Mouse (Mus musculus): ENCODE data around the gene Padi1. TPM values are rescaled to one million over a fixed set of nuclear protein-coding genes. Genes with fewer than 3 reads are reported as not detected.

Gene Padi1
- polyA plus RNA-seq, 2 experiments from 2014 or later: 0.61 to 0.63 TPM

- ATAC-seq: peak; percentile 73
These were observed 30.1 kb downstream of the Padi1 start for GRCm38 (mm10) chr4:140815496-140815895.

GRCm38 (mm10) chr4:140814241-140815225 lies 31.0 kb downstream of the Padi1 start:
- ATAC-seq: peak; percentile 48

DNA sequence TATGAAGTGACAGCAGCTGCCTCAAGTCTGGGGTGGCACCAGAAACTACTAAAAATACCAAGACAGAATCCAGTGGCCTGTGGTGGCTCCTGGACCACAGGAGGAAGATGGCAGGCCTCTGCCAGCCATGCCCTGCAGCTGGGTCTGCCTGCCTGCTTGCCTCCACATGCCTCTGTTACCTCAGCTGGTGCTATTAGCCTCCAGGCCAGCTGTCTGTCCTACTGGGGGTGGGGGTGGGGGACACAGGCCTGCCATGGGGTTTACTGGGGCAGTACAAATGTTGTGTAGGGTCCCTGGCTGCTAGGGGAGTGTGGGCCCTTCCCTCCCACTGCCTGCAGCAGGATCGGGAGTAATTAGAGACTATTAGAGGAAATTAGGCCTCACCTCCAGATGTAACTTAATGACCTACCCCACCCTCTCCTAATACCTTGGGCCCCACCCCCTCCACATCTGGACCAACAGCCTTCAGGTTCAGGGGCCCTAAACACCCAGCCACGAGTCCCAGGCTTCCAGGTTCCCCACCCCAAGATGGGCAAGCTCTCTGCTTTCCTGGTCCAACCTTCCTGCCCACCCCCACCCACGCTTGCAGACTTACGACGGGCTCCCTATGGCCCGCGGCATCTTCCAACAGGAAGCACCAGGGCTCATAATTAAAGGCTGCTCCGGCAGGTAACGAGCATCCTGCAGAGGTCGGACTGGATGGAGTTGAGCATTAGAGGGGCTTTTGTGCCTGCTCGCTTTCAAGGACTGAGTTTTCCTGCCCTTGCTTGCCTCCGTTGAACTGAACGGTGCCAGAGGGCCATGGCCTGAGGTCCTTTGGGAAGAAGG lies 32.0 kb downstream of the Padi1 start:
- ATAC-seq: no peak

GRCm38 (mm10) chr4:140812609-140813008 lies 33.0 kb downstream of the Padi1 start:
- no peak for ATAC-seq

GRCm38 (mm10) chr4:140812191-140812590 lies 33.4 kb downstream of the Padi1 start:
- ATAC-seq: no peak

- no peak for ATAC-seq
These were observed 34.9 kb downstream of the Padi1 start, which contains the start of gene Padi3 for GRCm38 (mm10) chr4:140810458-140811260. Gene Padi3, minus strand, starts transcription at chr4:140810648.

GRCm38 (mm10) chr4:140809118-140809517 lies 36.5 kb downstream of the Padi1 start:
- ATAC-seq: no peak

- ATAC-seq: no peak
These were observed 41.0 kb downstream of the Padi1 start for GRCm38 (mm10) chr4:140804601-140805000.

GRCm38 (mm10) chr4:140801364-140801763 lies 44.2 kb downstream of the Padi1 start:
- no peak for ATAC-seq

DNA sequence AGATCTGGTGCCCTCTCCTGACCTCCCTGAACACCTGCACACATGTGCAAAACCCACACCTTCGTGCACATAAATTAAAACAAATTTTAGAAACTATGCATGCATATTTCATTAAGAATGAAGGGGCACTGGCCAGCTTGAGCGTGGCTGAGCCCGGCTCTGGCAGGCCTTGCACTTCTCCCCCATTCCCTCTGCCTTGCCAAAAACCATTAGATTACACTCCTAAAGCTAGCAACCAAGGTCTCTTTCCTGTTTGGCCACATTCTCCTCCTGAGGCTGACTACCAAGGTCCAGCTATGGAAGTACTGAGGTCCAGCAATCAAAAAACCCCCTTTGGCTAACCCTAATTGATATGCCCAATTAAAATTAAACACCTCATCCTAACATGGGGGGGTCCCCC lies 48.8 kb downstream of the Padi1 start:
- ATAC-seq: no peak

DNA sequence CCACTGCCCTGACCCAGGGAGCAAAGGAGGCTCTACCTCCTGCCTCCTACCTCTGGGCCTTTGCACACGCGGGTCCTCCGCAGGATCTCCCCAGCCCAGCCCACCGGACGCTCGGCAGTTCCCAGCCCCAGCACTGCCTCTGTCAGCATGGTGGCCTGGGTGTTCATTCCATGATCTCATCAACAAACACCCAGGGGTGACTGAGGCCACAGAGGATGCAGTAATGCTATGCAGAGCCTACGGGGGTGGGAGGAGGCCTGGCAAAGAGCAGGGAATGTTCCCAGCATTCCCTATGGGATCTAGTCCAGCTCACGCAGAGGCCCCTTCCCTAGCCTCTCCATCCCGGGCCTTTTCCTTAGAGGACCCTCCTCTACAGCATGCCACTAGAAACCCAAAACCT lies 50.9 kb downstream of the Padi1 start:
- no peak for ATAC-seq

- no peak for ATAC-seq
These were observed 51.8 kb downstream of the Padi1 start for GRCm38 (mm10) chr4:140793795-140794194.

GRCm38 (mm10) chr4:140792584-140792983 lies 53.0 kb downstream of the Padi1 start:
- ATAC-seq: no peak

DNA sequence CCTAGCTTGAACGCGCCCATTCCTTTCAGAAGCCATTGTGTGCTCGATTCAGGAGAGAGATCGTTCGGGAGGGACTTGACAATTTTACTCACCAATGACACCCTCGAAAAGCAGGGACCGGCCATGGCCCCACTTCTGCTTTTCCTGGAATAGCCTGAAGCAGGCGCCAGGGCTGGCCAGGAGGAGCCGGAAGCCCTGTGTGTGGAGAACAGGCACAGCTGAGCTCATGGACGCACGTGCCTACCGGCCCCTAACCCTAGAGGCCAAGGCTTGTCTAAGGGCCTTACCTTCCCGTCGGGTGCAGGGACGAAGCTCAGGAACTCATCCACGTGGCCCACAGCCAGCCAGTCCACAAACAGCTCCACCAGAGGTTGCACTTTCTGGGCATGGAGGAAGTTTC lies 54.5 kb downstream of the Padi1 start:
- no peak for ATAC-seq

GRCm38 (mm10) chr4:140789983-140790382 lies 55.6 kb downstream of the Padi1 start:
- no peak for ATAC-seq

DNA sequence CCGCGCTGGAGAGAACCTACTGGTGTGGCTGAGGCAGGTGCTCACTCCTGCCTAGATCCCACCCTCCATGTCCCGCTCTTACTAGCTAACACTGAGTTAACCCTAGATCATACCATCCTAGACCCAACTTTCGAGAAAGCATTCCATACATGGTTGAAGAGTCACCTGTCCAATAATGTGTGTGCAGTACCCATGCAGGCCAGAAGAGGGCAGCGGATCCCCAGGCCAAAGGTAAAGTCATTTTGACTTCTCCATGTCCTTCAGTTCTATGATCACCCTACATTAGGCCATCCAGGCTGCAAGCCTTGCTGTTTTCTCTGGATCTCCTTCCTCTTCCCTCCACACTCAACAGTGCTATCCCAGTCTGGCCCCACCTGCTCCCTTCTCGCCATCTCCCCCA lies 56.6 kb downstream of the Padi1 start:
- ATAC-seq: peak; percentile 67

DNA sequence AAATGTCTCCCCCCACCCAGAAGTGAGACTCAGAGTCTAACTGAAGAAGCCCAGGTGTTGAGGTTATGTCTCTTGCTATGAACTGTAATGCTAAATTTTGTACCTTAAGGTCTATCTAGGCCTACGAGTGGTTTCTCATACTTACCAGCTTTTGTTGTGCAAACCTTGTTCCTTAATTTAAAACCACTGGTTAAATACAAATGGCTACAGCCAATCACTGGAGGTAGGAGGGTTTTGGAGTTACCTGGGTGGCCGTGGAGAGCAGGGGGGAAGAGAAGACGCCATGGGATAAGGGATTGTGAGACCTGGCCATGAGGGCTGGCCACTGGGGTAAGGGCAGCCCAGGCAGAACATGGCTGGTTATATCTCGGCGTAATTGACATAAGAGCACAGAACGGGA lies 57.3 kb downstream of the Padi1 start:
- no peak for ATAC-seq

GRCm38 (mm10) chr4:140787414-140787813 lies 58.2 kb downstream of the Padi1 start:
- ATAC-seq: no peak

GRCm38 (mm10) chr4:140785217-140785616 lies 60.4 kb downstream of the Padi1 start:
- no peak for ATAC-seq

- no peak for ATAC-seq
These were observed 61.2 kb downstream of the Padi1 start for GRCm38 (mm10) chr4:140784292-140784945.

- ATAC-seq: no peak
These were observed 62.8 kb downstream of the Padi1 start for GRCm38 (mm10) chr4:140782821-140783220.

GRCm38 (mm10) chr4:140780507-140780906 lies 65.1 kb downstream of the Padi1 start:
- no peak for ATAC-seq

Measured in CD4-positive, CD25-positive, alpha-beta regulatory T cell, adult 4 months (primary cell).